Mouse (Mus musculus): ENCODE results near the gene Tysnd1. TPM values are rescaled to one million over a fixed set of nuclear protein-coding genes. Genes with fewer than 3 reads are reported as not detected.

The Tysnd1 gene
- polyA plus RNA-seq (2014; fragmentation: Illumina TruSeq; extraction: RNeasy Lipid Tissue Mini Kit (QIAGEN cat#74804); ENCODE audit: low read depth, low replicate concordance) = 0.73 TPM

DNA sequence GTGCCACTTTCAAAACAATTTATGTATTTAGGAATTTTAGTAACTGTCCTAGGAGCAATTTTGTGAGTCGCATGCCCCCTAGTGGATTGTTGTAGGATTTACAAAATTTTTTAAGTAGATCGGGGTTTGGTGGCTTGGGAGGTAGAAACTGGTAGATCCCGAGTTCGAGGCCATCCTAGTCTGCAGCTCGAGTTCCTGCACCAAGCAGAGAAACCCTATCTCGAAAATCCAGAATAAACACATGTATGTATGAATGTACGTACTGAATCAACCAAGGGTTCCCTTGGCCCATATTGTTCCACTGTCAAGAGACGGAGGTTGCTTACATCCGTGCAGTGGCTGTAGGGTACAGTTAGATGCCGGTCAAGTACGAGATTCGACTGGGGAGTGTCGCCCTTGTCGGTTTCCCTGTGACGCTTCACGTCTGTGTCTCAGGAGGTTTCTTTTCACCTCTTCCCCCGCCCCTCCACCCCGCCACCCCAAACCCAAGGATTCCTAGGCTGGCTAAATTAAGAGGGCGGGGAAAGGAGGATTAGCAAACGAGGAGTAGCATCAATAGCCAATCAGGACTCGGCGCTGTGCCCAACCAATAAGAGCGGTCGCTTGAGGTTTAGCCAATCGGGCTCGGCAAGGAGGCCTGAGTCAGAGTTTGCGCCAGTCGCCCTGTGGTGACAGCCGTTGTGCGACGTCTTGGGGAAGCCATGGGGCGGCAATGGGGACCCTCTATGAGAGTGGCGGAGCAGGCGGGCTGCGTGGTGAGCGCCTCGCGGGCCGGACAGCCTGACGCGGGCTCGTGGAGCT lies at the start of gene Tysnd1:
Gene Tysnd1, plus strand, starts transcription at position 645 of the 801 bp plus-strand sequence.

DNA sequence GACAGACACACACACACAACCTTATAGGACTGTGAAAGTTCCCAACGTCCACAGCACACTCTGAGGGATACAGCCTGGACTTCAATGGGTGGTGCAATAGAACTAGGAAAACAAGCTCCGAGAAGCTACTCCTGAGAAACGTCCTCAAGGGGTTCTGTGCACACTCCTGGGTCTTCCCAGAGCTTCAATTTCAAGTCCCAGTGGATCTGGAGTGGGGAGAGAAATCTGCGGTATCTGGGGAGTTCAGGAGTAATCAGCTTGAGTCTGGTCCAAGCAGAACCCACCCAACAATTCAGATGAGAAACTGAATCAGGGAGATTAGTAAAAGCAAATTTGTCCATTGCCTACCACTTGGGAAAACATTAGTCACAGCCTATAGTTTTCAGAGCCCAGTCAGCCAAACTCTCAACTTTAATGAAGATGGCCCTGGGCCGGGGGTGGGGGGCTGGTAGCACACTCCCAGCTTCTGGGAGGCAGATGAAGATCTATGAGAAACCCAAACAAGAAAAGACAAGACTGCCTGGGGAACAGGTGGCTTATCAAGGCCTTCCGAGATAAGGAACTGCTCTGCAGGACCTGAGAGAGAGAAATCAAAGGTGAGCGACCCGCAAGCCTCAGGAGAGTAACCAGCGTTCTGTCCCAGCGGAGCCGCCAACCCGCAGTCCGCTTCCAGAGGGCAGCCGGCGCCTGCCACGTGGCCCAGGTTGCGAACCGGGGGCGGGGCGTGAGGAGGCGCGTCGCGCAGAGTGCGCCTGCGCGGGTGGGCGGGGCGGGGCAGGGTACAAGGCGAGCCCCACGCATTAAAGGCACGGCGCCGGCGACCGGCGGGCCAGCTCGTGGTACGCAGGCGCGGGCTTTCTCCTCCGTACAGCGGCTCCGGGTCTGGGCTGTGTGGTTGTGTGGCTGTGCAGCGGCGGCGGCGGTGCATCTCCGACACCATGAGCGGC lies 47.3 kb upstream of the Tysnd1 start, which contains the start of gene Ppa1:
Gene Ppa1, plus strand, starts transcription at position 763 of the 947 bp plus-strand sequence.

DNA sequence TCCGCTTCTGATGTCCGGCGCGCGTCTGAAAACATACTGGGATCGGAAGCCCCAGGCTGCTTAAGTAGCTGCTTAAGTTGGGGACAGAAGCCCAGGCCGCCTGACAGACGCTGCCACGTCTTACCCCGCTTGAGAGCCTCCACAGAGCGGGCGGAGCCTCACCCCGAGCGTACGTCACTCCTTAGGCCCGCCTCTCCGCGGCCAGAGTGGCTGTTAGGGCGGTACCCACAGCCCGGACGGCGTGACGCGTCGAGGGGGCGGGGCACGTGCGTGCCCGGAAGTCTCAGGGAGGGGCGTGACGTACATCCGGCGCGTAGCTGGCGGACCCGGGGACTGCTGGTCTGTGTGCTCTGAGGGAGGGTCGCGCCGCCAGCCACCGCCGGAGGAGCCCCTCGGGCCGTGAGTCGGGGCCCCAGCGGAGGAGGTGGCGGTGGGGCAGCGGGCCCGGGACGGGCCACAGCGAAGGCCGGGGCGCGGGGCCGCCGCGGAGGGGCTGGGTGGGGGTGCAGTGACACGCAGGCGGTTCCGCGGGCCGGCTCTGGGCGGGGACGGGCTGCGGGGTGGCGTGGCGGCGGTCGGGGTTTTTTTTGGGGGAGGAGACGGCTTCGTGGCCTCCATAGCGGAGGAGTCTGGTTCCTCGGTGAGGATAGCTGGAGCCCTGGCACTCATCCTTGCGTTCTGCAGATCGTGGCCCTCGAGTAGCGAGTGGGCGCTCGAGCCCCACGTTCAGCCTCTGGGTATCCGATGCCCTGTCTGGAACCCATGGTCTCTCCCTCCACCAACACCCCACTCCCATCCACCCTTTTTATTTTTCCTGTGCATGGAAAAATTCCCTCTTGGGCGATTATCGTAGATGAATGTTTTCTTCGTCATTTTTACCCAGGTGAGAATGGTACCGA lies 15.1 kb upstream of the Tysnd1 start, which contains the start of gene Sar1a:
Gene Sar1a, plus strand, starts transcription at position 285 of the 899 bp plus-strand sequence.

DNA sequence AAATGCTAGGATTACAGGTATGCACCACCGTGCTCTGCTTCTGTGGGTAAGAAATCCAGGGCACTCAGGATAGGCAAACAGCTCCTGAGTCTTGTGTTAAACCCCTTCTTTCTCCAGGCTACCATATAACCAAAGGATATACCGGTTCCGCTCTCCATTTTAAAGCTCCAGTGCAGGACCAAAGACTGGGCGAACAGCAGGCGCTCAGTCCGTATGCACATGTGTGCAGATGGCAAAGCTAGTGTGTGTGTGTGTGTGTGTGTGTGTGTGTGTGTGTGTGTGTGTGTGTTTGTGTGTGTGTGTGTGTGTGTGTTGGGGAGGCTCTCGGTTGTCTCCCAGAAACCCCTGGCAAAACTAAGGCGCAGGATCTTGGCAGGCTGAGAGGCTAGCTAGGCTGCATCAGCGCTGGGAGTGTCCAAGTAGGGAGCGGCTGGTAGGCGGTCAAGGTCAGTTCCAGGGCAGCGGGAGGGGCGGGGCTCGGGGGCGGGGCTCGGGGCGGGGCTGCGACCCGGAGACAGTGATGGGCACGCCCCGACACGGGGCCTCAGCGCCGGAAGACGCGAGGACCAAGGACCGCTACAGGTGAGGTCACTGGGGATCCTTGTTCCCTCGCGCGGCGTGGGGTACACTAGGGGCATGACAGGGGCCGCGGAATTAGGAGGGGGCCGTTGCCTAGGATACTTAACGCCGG lies 19.6 kb downstream of the Tysnd1 start, which contains the start of gene Aifm2:
Gene Aifm2, plus strand, starts transcription at position 493 of the 691 bp plus-strand sequence.

Other genes with a start within 250 kb of the Tysnd1 start
- gene Eif4ebp2, start 242.9 kb upstream of the Tysnd1 start, polyA plus RNA-seq (2014; fragmentation: Illumina TruSeq; extraction: RNeasy Lipid Tissue Mini Kit (QIAGEN cat#74804); ENCODE audit: low read depth, low replicate concordance) = 43.8 TPM
- 2.2 TPM for gene Lrrc20, start 219.7 kb upstream of the Tysnd1 start, polyA plus RNA-seq (2014; fragmentation: Illumina TruSeq; extraction: RNeasy Lipid Tissue Mini Kit (QIAGEN cat#74804); ENCODE audit: low read depth, low replicate concordance)
- gene Npffr1, start 100.0 kb upstream of the Tysnd1 start, polyA plus RNA-seq (2014; fragmentation: Illumina TruSeq; extraction: RNeasy Lipid Tissue Mini Kit (QIAGEN cat#74804); ENCODE audit: low read depth, low replicate concordance) = not detected
- 391 TPM for gene Ppa1, start 47.0 kb upstream of the Tysnd1 start, polyA plus RNA-seq (2014; fragmentation: Illumina TruSeq; extraction: RNeasy Lipid Tissue Mini Kit (QIAGEN cat#74804); ENCODE audit: low read depth, low replicate concordance)
- gene Sar1a, start 15.2 kb upstream of the Tysnd1 start, polyA plus RNA-seq (2014; fragmentation: Illumina TruSeq; extraction: RNeasy Lipid Tissue Mini Kit (QIAGEN cat#74804); ENCODE audit: low read depth, low replicate concordance) = 212 TPM
- gene Aifm2, start 19.7 kb downstream of the Tysnd1 start, polyA plus RNA-seq (2014; fragmentation: Illumina TruSeq; extraction: RNeasy Lipid Tissue Mini Kit (QIAGEN cat#74804); ENCODE audit: low read depth, low replicate concordance) = 3.1 TPM
- 3.4 TPM for gene H2afy2, start 88.6 kb downstream of the Tysnd1 start, polyA plus RNA-seq (2014; fragmentation: Illumina TruSeq; extraction: RNeasy Lipid Tissue Mini Kit (QIAGEN cat#74804); ENCODE audit: low read depth, low replicate concordance)

All from sigmoid colon, adult 10 weeks (tissue).